Mouse (Mus musculus): ENCODE measurements around the gene Gimap9. TPM values are rescaled to one million over a fixed set of nuclear protein-coding genes. Genes with fewer than 3 reads are reported as not detected.
"Not testable (repeated sequence)": the region's sequence is repeated elsewhere in the genome, so short reads cannot be mapped to it uniquely, and the experiment has no call there.

The Gimap9 gene
- polyA plus RNA-seq, 1 experiment from 2014 or later, result 4.0 TPM

DNA sequence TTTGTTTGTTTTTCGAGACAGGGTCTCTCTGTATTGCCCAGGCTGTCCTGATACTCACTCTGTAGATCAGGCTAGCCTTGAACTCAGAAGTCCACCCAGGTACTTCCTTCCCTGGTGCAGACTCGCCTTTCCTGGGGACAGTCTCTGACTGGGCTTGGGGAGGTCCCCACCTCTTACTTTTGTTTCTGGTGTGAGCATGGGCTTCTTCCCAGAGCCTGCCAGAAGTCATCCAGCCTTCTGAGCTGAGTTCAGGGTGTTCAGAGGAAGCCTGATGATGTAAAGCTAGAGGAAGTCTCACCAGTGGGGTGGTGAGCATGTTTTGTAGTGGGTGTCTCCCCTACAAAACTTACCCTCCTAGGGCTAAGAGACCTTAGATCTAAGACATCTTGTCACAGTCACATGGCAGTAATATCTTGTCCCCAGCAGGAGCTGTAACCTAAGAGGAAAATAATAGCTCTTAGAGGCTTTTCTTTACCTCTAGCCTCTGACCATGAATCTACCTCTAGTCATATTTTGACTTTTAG, 6.4 kb upstream of the Gimap9 start:
- no peaks in the 10 kb centered on the region for H3K4me1 ChIP-seq
- no peaks in the 10 kb centered on the region for H3K36me3 ChIP-seq (replicated peaks)
- no peak overlapping the region for H3K27ac ChIP-seq
- H3K9me3 ChIP-seq, result no peaks in the 10 kb centered on the region
- no peak for DNase-seq (ENCODE audit: extremely low spot score, low spot score)
- no peaks in the 10 kb centered on the region for H3K27me3 ChIP-seq (ENCODE audit: poor library complexity, severe bottlenecking)
- no peak overlapping the region for H3K4me3 ChIP-seq
- 75% methylated on average over 2 of the region's 2 CpGs for WGBS

DNA sequence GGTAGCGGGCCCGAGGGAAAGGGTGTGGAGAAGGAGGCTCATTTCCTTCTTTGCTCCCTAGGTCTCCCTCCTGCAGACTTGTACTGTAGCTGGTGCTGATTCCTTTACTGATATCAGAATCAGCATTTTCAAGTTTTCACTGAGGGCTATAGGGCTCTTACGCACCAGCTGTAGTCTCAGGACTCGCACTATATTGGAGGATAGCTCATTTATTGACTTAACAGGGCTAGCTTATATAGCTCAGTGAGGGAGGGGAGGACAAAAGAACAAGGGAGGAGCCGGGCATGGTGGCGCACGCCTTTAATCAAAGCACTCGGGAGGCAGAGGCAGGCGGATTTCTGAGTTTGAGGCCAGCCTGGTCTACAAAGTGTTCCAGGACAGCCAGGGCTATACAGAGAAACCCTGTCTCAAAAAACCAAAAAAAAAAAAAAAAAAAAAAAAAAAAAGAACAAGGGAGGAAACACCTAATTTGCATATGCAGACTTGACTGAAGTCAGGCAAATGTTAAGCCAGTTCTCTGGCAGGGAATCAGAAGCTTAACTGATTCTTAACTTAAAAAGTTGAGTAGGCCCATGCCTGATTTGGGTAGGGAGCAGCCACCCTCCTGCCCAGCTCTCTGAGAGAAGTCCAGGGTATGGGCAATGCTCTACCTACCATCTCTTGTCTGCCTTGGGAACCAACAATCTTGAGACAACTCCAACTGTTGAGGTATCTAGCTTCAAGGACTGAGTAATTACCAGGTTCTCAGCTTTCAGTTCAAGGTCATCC, 1.5 kb upstream of the Gimap9 start:
- Histone ChIP-seq H3K27me3 (ENCODE audit: poor library complexity, severe bottlenecking) (no peaks in the 10 kb centered on the region), H3K4me3 (no peak overlapping the region), H3K4me1 (peaks cover 10% of the 10 kb centered on the region), H3K27ac (no peak overlapping the region), H3K9me3 (no peaks in the 10 kb centered on the region), H3K36me3 (replicated peaks) (no peaks in the 10 kb centered on the region)
- DNase-seq (ENCODE audit: extremely low spot score, low spot score), result no peak
- 94% methylated on average over 9 of the region's 9 CpGs for WGBS

DNA sequence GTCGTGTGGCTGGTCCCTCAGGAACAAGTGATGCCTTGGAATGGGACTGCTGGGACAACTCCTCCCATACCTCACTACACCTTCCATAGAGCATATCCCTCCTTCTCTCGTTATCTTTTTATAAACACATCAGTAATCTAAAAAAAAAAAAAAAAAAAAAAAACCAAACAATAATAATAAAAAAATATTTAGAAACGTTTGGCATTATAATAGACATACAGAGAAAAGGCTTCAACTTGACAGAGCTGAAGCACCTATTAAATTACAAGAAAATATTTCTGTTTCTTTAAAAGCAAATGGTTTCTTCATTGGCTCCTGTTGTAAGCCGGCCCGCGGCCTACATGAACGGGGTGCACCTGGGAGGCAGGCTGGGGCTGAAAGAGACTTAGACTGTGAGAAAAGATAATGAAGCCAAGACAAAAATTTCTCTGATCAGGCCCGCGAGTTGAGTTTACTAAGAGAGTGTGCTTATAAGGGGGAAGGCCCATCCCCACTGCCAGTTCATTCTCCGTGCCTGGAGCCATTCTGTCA, 464 bp upstream of the Gimap9 start:
- peak; percentile 17 for DNase-seq (ENCODE audit: extremely low spot score, low spot score)
- no peaks in the 10 kb centered on the region for H3K9me3 ChIP-seq
- 0 out of 2 replicates have a peak overlapping the region, but pooled peaks have one; percentile 64 for H3K27ac ChIP-seq
- H3K36me3 ChIP-seq (replicated peaks), result no peaks in the 10 kb centered on the region
- peaks cover 10% of the 10 kb centered on the region for H3K4me1 ChIP-seq
- H3K27me3 ChIP-seq (ENCODE audit: poor library complexity, severe bottlenecking), result no peaks in the 10 kb centered on the region
- H3K4me3 ChIP-seq, result peak overlapping the region; percentile 33
- WGBS, result 45% methylated on average over 10 of the region's 10 CpGs

DNA sequence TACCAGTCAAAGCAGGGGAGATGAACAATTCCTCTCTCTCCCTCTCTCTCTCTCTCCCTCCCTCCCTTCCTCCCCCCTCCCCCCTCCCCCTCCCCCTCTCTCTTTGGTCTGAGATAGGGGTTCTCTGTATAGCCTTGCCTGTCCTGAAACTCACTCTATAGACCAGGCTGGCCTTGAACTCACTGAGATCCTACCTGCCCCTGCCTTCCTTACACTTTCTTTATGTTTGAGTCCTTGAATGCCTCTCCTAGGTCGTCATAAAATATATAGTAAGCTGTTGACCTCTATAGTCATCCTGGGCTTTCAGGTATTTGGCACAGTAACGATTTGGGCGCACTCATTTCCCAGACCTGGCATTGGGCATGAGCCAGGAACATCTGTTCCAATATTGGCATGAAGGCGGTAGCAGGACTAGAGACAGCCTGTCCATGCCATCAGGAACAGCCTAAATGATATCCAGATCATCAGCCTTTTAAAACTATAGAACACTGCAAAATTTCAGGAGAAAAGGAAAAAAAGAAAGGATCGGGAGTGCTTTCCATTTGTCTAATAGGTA, 1.0 kb downstream of the Gimap9 start:
- no peaks in the 10 kb centered on the region for H3K9me3 ChIP-seq
- 86% methylated on average over 5 of the region's 5 CpGs for WGBS
- H3K4me1 ChIP-seq, result peaks cover 10% of the 10 kb centered on the region
- DNase-seq (ENCODE audit: extremely low spot score, low spot score), result no peak
- H3K27me3 ChIP-seq (ENCODE audit: poor library complexity, severe bottlenecking), result no peaks in the 10 kb centered on the region
- no peak overlapping the region for H3K4me3 ChIP-seq
- H3K36me3 ChIP-seq (replicated peaks), result no peaks in the 10 kb centered on the region
- H3K27ac ChIP-seq, result no peak overlapping the region

DNA sequence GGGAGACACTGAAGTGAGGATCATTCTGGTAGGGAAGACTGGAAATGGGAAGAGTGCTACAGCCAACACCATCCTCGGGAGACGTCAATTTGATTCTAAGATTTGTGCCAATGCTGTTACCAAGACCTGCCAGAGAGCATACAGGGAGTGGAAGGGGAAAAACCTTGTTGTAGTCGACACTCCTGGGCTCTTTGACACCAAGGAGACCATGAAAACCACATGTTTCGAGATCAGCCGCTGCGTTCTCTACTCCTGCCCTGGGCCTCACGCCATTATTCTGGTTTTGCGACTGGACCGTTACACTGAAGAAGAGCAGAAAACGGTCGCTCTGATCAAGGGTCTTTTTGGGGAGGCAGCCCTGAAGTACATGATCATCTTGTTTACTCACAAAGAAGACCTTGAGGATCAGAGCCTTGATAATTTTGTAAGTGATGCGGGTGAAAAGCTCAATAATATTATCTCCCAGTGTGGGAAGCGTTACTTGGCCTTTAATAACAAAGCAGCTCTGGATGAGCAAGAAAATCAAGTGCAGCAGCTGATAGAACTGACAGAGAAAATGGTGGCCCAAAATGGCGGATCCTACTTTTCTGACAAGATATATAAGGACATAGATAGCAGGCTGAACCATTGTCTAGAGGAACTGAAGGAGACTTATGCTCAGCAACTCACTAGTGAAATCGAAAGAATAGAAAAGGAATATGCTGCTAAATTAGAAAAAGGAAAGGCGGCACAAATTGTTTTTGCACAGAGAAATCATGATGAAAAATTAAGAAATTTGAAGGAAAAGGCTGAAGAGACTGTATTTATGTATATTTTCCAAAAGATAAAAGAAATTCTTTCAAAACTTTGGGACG, 1.8 kb downstream of the Gimap9 start:
- DNase-seq (ENCODE audit: extremely low spot score, low spot score), result no peak
- no peaks in the 10 kb centered on the region for H3K9me3 ChIP-seq
- H3K27ac ChIP-seq, result no peak overlapping the region
- peaks cover 10% of the 10 kb centered on the region for H3K4me1 ChIP-seq
- H3K27me3 ChIP-seq (ENCODE audit: poor library complexity, severe bottlenecking), result no peaks in the 10 kb centered on the region
- WGBS, result 94% methylated on average over 17 of the region's 17 CpGs
- no peaks in the 10 kb centered on the region for H3K36me3 ChIP-seq (replicated peaks)
- no peak overlapping the region for H3K4me3 ChIP-seq

DNA sequence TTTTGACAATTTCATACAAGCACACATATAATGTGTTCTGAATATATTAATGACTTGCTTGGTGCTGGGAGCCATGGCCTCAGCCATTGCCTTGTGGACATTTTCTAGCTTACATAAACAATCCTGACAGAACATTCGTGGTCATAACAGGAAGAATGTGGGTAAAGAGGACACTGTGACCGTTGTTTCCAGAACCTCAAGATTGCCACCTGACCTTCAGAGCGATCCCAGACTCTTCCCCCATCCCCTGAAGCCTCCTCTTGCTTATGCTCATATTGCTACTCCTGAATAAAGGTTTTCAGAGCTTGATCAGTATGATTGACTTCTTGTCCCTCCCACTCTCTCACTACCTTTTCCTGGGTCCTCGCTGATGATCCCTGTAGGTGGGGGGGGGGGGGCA, 2.5 kb downstream of the Gimap9 start:
- Histone ChIP-seq H3K27ac (no peak overlapping the region), H3K4me3 (no peak overlapping the region), H3K9me3 (no peaks in the 10 kb centered on the region), H3K27me3 (ENCODE audit: poor library complexity, severe bottlenecking) (no peaks in the 10 kb centered on the region), H3K36me3 (replicated peaks) (no peaks in the 10 kb centered on the region), H3K4me1 (peaks cover 10% of the 10 kb centered on the region)
- no peak for DNase-seq (ENCODE audit: extremely low spot score, low spot score)
- WGBS, result 94% methylated on average over 4 of the region's 4 CpGs

DNA sequence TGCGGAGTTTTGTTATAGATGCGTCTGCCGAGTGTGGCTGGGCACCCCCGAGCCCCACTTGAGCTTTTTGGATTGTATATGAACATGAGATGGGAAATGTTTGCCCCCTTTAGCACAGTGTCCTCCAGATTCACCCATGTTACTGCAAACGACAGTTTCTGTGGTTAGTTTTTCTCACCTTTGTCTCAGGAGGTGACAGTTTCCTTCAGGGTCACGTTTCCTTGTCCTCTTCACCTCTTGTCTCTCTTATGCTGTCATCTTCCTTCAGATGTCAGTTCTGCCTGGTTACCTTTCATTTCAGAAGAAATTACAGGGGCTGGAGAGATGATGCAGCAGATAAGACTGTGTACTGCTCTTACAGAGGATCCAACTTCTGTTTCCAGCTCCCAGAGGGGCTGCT, 3.8 kb downstream of the Gimap9 start:
- no peak for DNase-seq (ENCODE audit: extremely low spot score, low spot score)
- Histone ChIP-seq H3K9me3 (no peaks in the 10 kb centered on the region), H3K4me3 (no peak overlapping the region), H3K27ac (no peak overlapping the region), H3K4me1 (peaks cover 10% of the 10 kb centered on the region), H3K27me3 (ENCODE audit: poor library complexity, severe bottlenecking) (no peaks in the 10 kb centered on the region), H3K36me3 (replicated peaks) (no peaks in the 10 kb centered on the region)
- 87% methylated on average over 6 of the region's 6 CpGs for WGBS

DNA sequence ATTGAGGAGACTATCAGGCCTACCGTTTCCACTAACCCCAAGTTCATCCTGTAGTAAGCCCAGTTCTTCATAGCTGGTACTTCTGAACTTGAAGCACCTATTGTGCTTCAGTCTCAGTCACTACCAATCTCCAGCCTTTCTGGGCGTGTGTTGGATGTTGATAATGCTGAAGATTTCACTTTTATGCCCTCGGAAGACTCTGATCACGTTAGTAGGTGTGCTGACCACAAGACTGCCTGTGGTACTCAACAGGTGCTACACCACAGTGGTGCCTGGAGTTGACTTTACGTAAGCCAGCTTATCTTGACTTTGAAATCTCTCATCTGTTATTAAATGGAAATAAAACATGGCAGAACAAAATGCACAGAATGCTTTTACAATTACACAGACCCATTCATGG, 4.5 kb downstream of the Gimap9 start:
- Histone ChIP-seq H3K4me1 (peaks cover 10% of the 10 kb centered on the region), H3K4me3 (no peak overlapping the region), H3K36me3 (replicated peaks) (no peaks in the 10 kb centered on the region), H3K27ac (no peak overlapping the region), H3K27me3 (ENCODE audit: poor library complexity, severe bottlenecking) (no peaks in the 10 kb centered on the region), H3K9me3 (no peaks in the 10 kb centered on the region)
- no peak for DNase-seq (ENCODE audit: extremely low spot score, low spot score)
- 86% methylated on average over 5 of the region's 5 CpGs for WGBS

DNA sequence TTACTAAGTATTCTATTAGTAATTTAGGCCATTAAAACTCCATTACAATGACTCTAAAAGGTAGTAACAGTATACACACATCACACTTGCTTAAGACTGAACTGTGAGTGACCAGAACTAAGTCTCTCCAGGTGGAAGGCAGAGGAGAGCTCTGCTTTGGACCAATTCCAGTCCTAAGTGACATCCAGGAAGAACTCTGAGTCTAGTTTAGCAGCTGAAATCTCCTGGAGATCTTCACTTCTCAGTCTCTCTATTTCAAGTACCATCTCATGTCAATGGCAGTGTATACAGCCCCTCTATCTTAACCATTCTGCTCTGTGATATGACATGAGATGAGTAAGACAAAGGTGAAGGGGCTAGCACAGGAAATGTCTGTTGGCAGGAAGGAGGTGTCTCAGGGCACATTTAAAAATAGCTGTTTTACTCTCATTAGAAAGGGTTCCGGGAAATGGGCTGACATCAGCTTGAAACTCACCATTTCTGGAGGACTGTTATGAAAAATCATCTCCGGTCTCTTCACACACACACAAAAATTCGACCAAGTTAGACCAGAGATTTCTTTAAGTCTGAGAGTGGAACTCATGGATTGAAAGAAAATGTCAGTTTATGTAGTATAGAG, 5.7 kb downstream of the Gimap9 start:
- Histone ChIP-seq H3K9me3 (no peaks in the 10 kb centered on the region), H3K27ac (no peak overlapping the region), H3K36me3 (replicated peaks) (no peaks in the 10 kb centered on the region), H3K27me3 (ENCODE audit: poor library complexity, severe bottlenecking) (no peaks in the 10 kb centered on the region), H3K4me3 (no peak overlapping the region), H3K4me1 (no peaks in the 10 kb centered on the region; the same call in 1 of the 2 replicates)
- DNase-seq (ENCODE audit: extremely low spot score, low spot score), result no peak
- WGBS, result 79% methylated on average over 3 of the region's 3 CpGs

DNA sequence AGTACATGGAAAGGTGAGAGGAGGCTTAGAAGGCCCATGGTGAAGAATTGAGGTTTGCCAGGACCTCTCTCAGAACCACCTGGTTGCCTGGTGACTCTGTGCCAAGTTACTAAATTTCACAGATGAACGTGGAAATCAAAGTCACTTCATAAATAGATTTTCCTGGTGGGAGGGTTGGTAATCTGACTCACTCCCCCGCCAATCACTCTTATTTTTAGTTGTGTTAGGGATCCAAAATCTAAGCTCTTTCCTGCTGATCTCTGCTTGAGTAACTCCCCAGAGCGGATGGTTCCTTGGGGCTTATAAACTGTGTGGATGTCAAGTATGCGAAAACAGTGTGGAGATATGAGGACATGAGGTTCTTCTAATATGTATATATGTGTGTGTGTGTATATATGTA, 6.3 kb downstream of the Gimap9 start:
- H3K36me3 ChIP-seq (replicated peaks), result no peaks in the 10 kb centered on the region

DNA sequence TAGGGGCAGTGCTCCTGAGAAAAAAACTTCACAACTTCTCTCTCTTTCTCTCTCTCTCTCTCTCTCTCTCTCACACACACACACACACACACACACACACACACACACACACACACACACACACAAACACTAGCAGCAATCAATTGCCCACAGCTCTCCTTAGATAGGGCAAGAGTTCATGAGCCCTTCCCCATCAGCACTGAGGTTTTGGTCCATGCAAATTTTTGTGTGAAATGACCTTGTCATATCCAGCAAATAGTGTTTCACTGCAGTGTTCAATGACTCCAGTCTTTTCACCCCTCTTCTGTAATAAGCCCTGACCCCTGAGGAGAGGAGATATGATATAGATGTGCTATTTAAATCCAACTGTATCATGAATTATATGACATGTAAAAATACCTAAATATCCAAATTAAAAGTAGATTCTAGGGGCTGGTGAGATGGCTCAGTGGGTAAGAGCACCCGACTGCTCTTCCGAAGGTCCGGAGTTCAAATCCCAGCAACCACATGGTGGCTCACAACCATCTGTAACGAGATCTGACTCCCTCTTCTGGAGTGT, 7.4 kb downstream of the Gimap9 start:
- not testable (repeated sequence) for H3K36me3 ChIP-seq (replicated peaks); H3K27me3 ChIP-seq (ENCODE audit: poor library complexity, severe bottlenecking); H3K4me3 ChIP-seq; H3K27ac ChIP-seq; H3K4me1 ChIP-seq; DNase-seq (ENCODE audit: extremely low spot score, low spot score); H3K9me3 ChIP-seq
- 95% methylated on average over 4 of the region's 4 CpGs for WGBS

More for the DNA sequence above, 6.3 kb downstream of the Gimap9 start:
- DNase-seq (ENCODE audit: extremely low spot score, low spot score), result no peak
- H3K27me3 ChIP-seq (ENCODE audit: poor library complexity, severe bottlenecking), result no peaks in the 10 kb centered on the region
- no peak overlapping the region for H3K4me3 ChIP-seq
- WGBS, result 88% methylated on average over 4 of the region's 4 CpGs
- H3K4me1 ChIP-seq, result no peaks in the 10 kb centered on the region
- no peak overlapping the region for H3K27ac ChIP-seq
- H3K9me3 ChIP-seq, result no peaks in the 10 kb centered on the region

DNA sequence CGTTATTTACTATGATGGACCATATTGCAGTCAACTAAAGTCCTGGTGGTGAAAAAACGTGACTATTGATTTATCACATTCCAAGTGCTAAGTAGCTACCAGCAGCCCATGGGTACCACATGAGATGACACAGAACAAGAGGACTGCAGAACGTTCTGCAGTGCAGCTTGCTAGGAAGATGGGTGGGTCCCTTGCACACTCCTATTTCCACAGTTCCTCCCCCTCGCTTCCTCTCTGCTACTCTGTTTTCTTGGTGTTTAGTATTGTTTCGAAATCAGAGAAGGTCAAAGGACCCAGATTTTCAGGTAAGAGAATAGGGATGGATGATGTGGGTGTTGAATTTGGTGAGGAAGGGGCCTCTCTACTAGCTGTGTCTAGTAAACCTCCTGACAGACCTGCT, 8.4 kb downstream of the Gimap9 start, which contains the start of gene Gimap4:
Gene Gimap4 (plus strand): TSS at position 231 of the 400 bp plus-strand sequence.
- DNase-seq (ENCODE audit: extremely low spot score, low spot score), result no peak
- H3K27me3 ChIP-seq (ENCODE audit: poor library complexity, severe bottlenecking), result no peaks in the 10 kb centered on the region
- H3K4me3 ChIP-seq, result no peak within 1 kb of the TSS
- 82% methylated on average over 5 of the region's 5 CpGs for WGBS
- H3K36me3 ChIP-seq (replicated peaks), result no peaks in the 10 kb centered on the region
- no peak within 1 kb of the TSS for H3K27ac ChIP-seq
- no peaks in the 10 kb centered on the region for H3K9me3 ChIP-seq
- no peaks in the 10 kb centered on the region for H3K4me1 ChIP-seq
